Mouse (Mus musculus) lung, postnatal 25 days (tissue): Measurements from ENCODE around the gene Naa30.
A peak's percentile ranks its signal among the peaks of the same experiment; 100 is the strongest.
"Not testable (repeated sequence)": the region's sequence is repeated elsewhere in the genome, so short reads cannot be mapped to it uniquely, and the experiment has no call there.

Source experiments
- DNase-seq: peaks from one replicate; pipeline ENCODE4 v3.0.0; 2022; ENCODE audit warnings: low spot score

Gene Naa30

GRCm38 (mm10) chr14:49171867-49172581 is at the start of gene Naa30:
Naa30 (plus strand) TSS chr14:49172226.
- peak; percentile 98 for DNase-seq

GRCm38 (mm10) chr14:49127162-49127779 is 44.8 kb upstream of the Naa30 start:
- no peak for DNase-seq

GRCm38 (mm10) chr14:49128544-49129263 is 43.3 kb upstream of the Naa30 start:
- DNase-seq: no peak

- DNase-seq: no peak
Observed at GRCm38 (mm10) chr14:49132391-49132790, 39.6 kb upstream of the Naa30 start.

- no peak for DNase-seq
Observed at GRCm38 (mm10) chr14:49138171-49138570, 33.9 kb upstream of the Naa30 start.

- no peak for DNase-seq
Observed at GRCm38 (mm10) chr14:49140756-49141155, 31.3 kb upstream of the Naa30 start.

- peak; percentile 63 for DNase-seq
Observed at GRCm38 (mm10) chr14:49153801-49154200, 18.2 kb upstream of the Naa30 start.

- no peak for DNase-seq
Observed at GRCm38 (mm10) chr14:49155572-49155971, 16.5 kb upstream of the Naa30 start.

- no peak for DNase-seq
Observed at GRCm38 (mm10) chr14:49158143-49158925, 13.7 kb upstream of the Naa30 start.

GRCm38 (mm10) chr14:49171286-49171685 is 740 bp upstream of the Naa30 start:
- DNase-seq: no peak

- DNase-seq: peak; percentile 33
Observed at GRCm38 (mm10) chr14:49172582-49172988, 559 bp downstream of the Naa30 start.

- no peak for DNase-seq
Observed at GRCm38 (mm10) chr14:49173290-49174135, 1.5 kb downstream of the Naa30 start.

GRCm38 (mm10) chr14:49179736-49180135 is 7.7 kb downstream of the Naa30 start:
- DNase-seq: no peak

GRCm38 (mm10) chr14:49186270-49186669 is 14.2 kb downstream of the Naa30 start:
- no peak for DNase-seq

- DNase-seq: no peak
Observed at GRCm38 (mm10) chr14:49197031-49197527, 25.1 kb downstream of the Naa30 start.

GRCm38 (mm10) chr14:49201073-49201778 is 29.2 kb downstream of the Naa30 start:
- peak; percentile 5 for DNase-seq

- not testable (repeated sequence) for DNase-seq
Observed at GRCm38 (mm10) chr14:49210215-49210614, 38.2 kb downstream of the Naa30 start.

GRCm38 (mm10) chr14:49218677-49219076 is 46.7 kb downstream of the Naa30 start:
- DNase-seq: no peak

GRCm38 (mm10) chr14:49219466-49220022 is 47.5 kb downstream of the Naa30 start:
- not testable (repeated sequence) for DNase-seq

- peak; percentile 36 for DNase-seq
Observed at GRCm38 (mm10) chr14:49221771-49222170, 49.7 kb downstream of the Naa30 start.
